In the genomic region with DNA sequence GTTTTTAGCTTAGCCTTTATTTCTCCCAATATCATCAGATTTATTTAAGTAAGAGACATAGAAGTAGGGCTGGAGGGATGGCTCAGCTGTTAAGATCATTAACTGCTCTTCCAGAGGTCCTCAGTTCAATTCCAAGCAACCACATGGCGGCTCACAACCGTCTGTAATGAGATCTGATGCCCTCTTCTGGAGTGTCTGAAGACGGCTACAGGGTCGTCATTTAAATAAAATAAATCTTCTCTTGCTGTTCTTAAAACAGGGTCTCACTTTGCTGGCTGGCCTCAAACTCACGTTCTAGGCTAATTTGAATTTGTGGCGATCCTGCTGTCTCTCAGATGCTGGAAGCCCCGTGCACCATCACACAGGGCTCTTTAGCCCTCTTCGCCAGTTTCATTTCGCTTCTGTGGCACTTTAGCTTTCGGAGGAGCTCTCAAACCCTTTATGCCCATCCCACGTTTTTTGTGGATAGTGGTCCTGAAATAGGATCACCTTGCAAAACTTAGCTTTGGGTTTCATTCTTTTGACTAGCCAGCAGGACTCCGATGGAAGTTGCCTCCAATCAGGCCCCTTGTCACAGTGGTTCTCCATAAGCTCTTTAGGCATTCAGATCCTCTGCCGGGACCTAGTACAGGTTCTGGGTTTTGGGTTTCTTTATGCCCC, we compare ENCODE assay signal across 1 mouse cellular context.
TF ChIP-seq lines count a peak whose summit lies in the region.

No protein-coding gene starts in this region.

TF ChIP-seq in MEL, 35 proteins besides CTCF, POLR2A, EP300 and RAD21:
- TF ChIP-seq UBTF (IDR thresholded peaks at IDR 0.05; ENCODE audit: borderline replicate concordance, insufficient read depth, low read depth, low read length) (no peak), MYB (IDR thresholded peaks at IDR 0.05; ENCODE audit: low read depth, low read length) (0 out of 2 replicates have a peak, but pooled peaks have one; percentile 17), SMC3 (IDR thresholded peaks at IDR 0.05; ENCODE audit: low read depth, low read length) (peak; percentile 74), MAFK (IDR thresholded peaks at IDR 0.05; ENCODE audit: borderline replicate concordance, low read depth, low read length) (no peak), USF1 (IDR thresholded peaks at IDR 0.05; ENCODE audit: low read depth, low read length) (peak; percentile 42; the same call in 1 of the 2 replicates), ELF1 (IDR thresholded peaks at IDR 0.05; ENCODE audit: low read depth, low read length) (no peak), ZKSCAN1 (IDR thresholded peaks at IDR 0.05; ENCODE audit: low read depth, low read length) (0 out of 2 replicates have a peak, but pooled peaks have one; percentile 24), ZNF384 (IDR thresholded peaks at IDR 0.05; ENCODE audit: low read depth, low read length) (peak; percentile 45; the same call in 1 of the 2 replicates), MAZ (IDR thresholded peaks at IDR 0.05; ENCODE audit: low read depth, low read length) (no peak), POLR2AphosphoS2 (IDR thresholded peaks at IDR 0.05; ENCODE audit: low read length) (no peak), MYC (IDR thresholded peaks at IDR 0.05; ENCODE audit: low read depth, low read length) (peak; percentile 95), ZMIZ1 (IDR thresholded peaks at IDR 0.05; ENCODE audit: low read depth, low read length) (no peak), JUND (IDR thresholded peaks at IDR 0.05; ENCODE audit: low read depth, low read length) (peak; percentile 12; the same call in 1 of the 2 replicates), RCOR1 (IDR thresholded peaks at IDR 0.05; ENCODE audit: low read depth, low read length) (peak; percentile 61), USF2 (IDR thresholded peaks at IDR 0.05; ENCODE audit: borderline replicate concordance in 1 of 2, insufficient read depth in 1 of 2, low read depth in 1 of 2, low read length in 2 of 2) (no peak), E2F4 (IDR thresholded peaks at IDR 0.05; ENCODE audit: borderline replicate concordance, low read depth, low read length) (no peak), NELFE (IDR thresholded peaks at IDR 0.05; ENCODE audit: low read depth, low read length) (no peak), GABPA (IDR thresholded peaks at IDR 0.05; ENCODE audit: low read depth, low read length) (no peak), MXI1 (IDR thresholded peaks at IDR 0.05; ENCODE audit: low read depth, low read length) (peak; percentile 79), MEF2A (IDR thresholded peaks at IDR 0.05; ENCODE audit: extremely low read depth, insufficient replicate concordance, low read depth, low read length, poor library complexity, severe bottlenecking) (no peak), SIN3A (IDR thresholded peaks at IDR 0.05; ENCODE audit: low read length) (no peak; the same call in none of the 2 replicates), CHD2 (IDR thresholded peaks at IDR 0.05; ENCODE audit: low read length) (no peak), TAL1 (IDR thresholded peaks at IDR 0.05; ENCODE audit: low read length) (no peak), BHLHE40 (IDR thresholded peaks at IDR 0.05; ENCODE audit: borderline replicate concordance, low read depth, low read length) (no peak), HCFC1 (IDR thresholded peaks at IDR 0.05; ENCODE audit: low read depth, low read length) (no peak), KAT2A (conservative IDR thresholded peaks at IDR 0.05; ENCODE audit: low read depth, low read length) (no peak), TCF12 (IDR thresholded peaks at IDR 0.05; ENCODE audit: low read depth, low read length) (no peak), NRF1 (IDR thresholded peaks at IDR 0.05; ENCODE audit: insufficient read depth, low read depth, low read length, poor library complexity, severe bottlenecking) (no peak), ETS1 (IDR thresholded peaks at IDR 0.05; ENCODE audit: low read depth, low read length) (peak; percentile 53), TBP (IDR thresholded peaks at IDR 0.05; ENCODE audit: low read depth, low read length) (no peak; the same call in 1 of the 2 replicates), ZC3H11A (IDR thresholded peaks at IDR 0.05; ENCODE audit: low read depth, low read length) (peak; percentile 33; the same call in 1 of the 2 replicates), MAX (IDR thresholded peaks at IDR 0.05; ENCODE audit: low read length) (peak; percentile 80), CHD1 (IDR thresholded peaks at IDR 0.05; ENCODE audit: low read depth, low read length) (0 out of 2 replicates have a peak, but pooled peaks have one; percentile 45), GATA1 (IDR thresholded peaks at IDR 0.05; ENCODE audit: low read depth, low read length) (peak; percentile 26; the same call in 1 of the 2 replicates), POLR2AphosphoS5 (IDR thresholded peaks at IDR 0.05; ENCODE audit: borderline replicate concordance, low read depth, low read length) (no peak; the same call in 1 of the 2 replicates)
